Mouse (Mus musculus): ENCODE measurements around the gene Tex37. TPM values are rescaled to one million over a fixed set of nuclear protein-coding genes. Genes with fewer than 3 reads are reported as not detected.

The Tex37 gene
- polyA plus RNA-seq, 1 experiment from 2014 or later: not detected

DNA sequence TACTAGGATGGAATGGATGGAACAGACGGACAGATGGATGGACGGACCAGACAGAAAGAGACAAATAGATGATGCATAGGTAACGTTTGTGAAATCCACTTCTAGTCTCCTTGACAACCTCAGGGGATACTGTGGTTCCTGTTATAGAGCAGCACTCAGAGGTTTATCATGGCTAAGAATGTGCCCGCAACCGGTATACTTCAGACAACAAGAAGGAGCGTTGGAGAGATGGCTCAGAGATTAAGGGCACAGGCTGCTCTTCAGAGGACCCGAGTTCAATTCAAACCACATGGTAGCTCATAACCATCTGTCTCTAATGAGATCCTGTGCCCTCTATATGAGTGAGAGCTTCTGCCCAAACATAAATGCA is 6.3 kb downstream of the Tex37 start:
- no peak overlapping the region for H3K27ac ChIP-seq (replicated peaks in 1 of 2; ENCODE audit: control insufficient read depth in 1 of 2, insufficient read depth in 1 of 2, low read depth in 2 of 2, low read length in 2 of 2)
- H3K4me1 ChIP-seq (ENCODE audit: control insufficient read depth in 2 of 2, insufficient read depth in 2 of 2, low read length in 2 of 2): peaks cover 2 to 11% of the 10 kb centered on the region in 2 experiments; a peak in 2 of 4 replicates
- no peaks in the 10 kb centered on the region for H3K9me3 ChIP-seq (ENCODE audit: control insufficient read depth, low read length)
- H3K36me3 ChIP-seq (ENCODE audit: control insufficient read depth, insufficient read depth, low read length): no peaks in the 10 kb centered on the region
- H3K4me3 ChIP-seq (ENCODE audit: control insufficient read depth in 1 of 2, insufficient read depth in 1 of 2, low read depth in 1 of 2, low read length in 2 of 2): no peak overlapping the region
- H3K4me2 ChIP-seq (ENCODE audit: low read length): peak overlapping the region; percentile 62
- no peak overlapping the region for H3K9ac ChIP-seq (ENCODE audit: low read length)
- no peak for ATAC-seq (ENCODE audit: insufficient number of reproducible peaks, insufficient read depth, low FRiP score, low read depth)
- H3K27me3 ChIP-seq (ENCODE audit: control insufficient read depth, insufficient read depth, low read length): peaks cover 15% of the 10 kb centered on the region; the same call in 1 of the 2 replicates
- 58% methylated on average over 7 of the region's 7 CpGs for WGBS

- H3K4me2 ChIP-seq (ENCODE audit: low read length): peak overlapping the region; percentile 62
- ATAC-seq (ENCODE audit: insufficient number of reproducible peaks, insufficient read depth, low FRiP score, low read depth): no peak
- H3K27me3 ChIP-seq (ENCODE audit: control insufficient read depth, insufficient read depth, low read length): peaks cover 15% of the 10 kb centered on the region; the same call in 1 of the 2 replicates
- 9% methylated on average over 20 of the region's 20 CpGs for WGBS
- peak overlapping the region in 1 of 2 experiments; percentile 20; a peak in 2 of 4 replicates for H3K4me3 ChIP-seq (ENCODE audit: control insufficient read depth in 1 of 2, insufficient read depth in 1 of 2, low read depth in 1 of 2, low read length in 2 of 2)
- no peaks in the 10 kb centered on the region for H3K9me3 ChIP-seq (ENCODE audit: control insufficient read depth, low read length)
- no peak overlapping the region for H3K9ac ChIP-seq (ENCODE audit: low read length)
- H3K27ac ChIP-seq (replicated peaks in 1 of 2; ENCODE audit: control insufficient read depth in 1 of 2, insufficient read depth in 1 of 2, low read depth in 2 of 2, low read length in 2 of 2): no peak overlapping the region
- peaks cover 2 to 11% of the 10 kb centered on the region in 2 experiments; a peak in 2 of 4 replicates for H3K4me1 ChIP-seq (ENCODE audit: control insufficient read depth in 2 of 2, insufficient read depth in 2 of 2, low read length in 2 of 2)
- H3K36me3 ChIP-seq (ENCODE audit: control insufficient read depth, insufficient read depth, low read length): peaks cover 4% of the 10 kb centered on the region; the same call in 1 of the 2 replicates
These were observed 6.9 kb downstream of the Tex37 start for GRCm38 (mm10) chr6:70911668-70912395.

DNA sequence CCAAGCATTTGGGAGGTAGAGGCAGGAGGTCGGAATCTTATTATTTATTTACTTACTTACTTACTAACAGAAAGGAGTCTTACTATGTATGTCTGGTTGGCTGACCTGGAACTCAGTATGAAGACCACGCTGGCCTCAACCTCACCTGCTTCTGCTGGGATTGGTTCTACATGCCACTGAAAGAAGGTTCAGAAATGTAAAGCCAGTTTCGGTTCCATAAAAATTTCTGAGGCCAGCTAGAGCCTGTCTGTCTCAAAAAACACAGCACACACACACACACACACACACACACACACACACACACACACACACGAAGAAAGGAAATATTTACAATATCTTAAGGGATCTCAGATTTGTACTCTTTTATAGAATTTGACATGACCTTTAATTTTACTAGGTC is 8.4 kb downstream of the Tex37 start:
- no peak for ATAC-seq (ENCODE audit: insufficient number of reproducible peaks, insufficient read depth, low FRiP score, low read depth)
- no peak overlapping the region for H3K4me2 ChIP-seq (ENCODE audit: low read length)
- no peaks in the 10 kb centered on the region for H3K9me3 ChIP-seq (ENCODE audit: control insufficient read depth, low read length)
- 62% methylated on average over 4 of the region's 4 CpGs for WGBS
- H3K4me3 ChIP-seq (ENCODE audit: control insufficient read depth in 1 of 2, insufficient read depth in 1 of 2, low read depth in 1 of 2, low read length in 2 of 2): no peak overlapping the region
- H3K9ac ChIP-seq (ENCODE audit: low read length): no peak overlapping the region
- H3K4me1 ChIP-seq (ENCODE audit: control insufficient read depth in 2 of 2, insufficient read depth in 2 of 2, low read length in 2 of 2): peaks cover 2 to 11% of the 10 kb centered on the region in 2 experiments; a peak in 2 of 4 replicates
- no peak overlapping the region for H3K27ac ChIP-seq (replicated peaks in 1 of 2; ENCODE audit: control insufficient read depth in 1 of 2, insufficient read depth in 1 of 2, low read depth in 2 of 2, low read length in 2 of 2)
- peaks cover 18% of the 10 kb centered on the region for H3K36me3 ChIP-seq (ENCODE audit: control insufficient read depth, insufficient read depth, low read length)
- H3K27me3 ChIP-seq (ENCODE audit: control insufficient read depth, insufficient read depth, low read length): peaks cover 15% of the 10 kb centered on the region; the same call in 1 of the 2 replicates

GRCm38 (mm10) chr6:70909572-70909971 is 9.2 kb downstream of the Tex37 start:
- 83% methylated on average over 7 of the region's 7 CpGs for WGBS
- H3K9me3 ChIP-seq (ENCODE audit: control insufficient read depth, low read length): no peaks in the 10 kb centered on the region
- H3K27me3 ChIP-seq (ENCODE audit: control insufficient read depth, insufficient read depth, low read length): peaks cover 15% of the 10 kb centered on the region; the same call in 1 of the 2 replicates
- H3K4me3 ChIP-seq (ENCODE audit: control insufficient read depth in 1 of 2, insufficient read depth in 1 of 2, low read depth in 1 of 2, low read length in 2 of 2): no peak overlapping the region
- peaks cover 2 to 11% of the 10 kb centered on the region in 2 experiments; a peak in 2 of 4 replicates for H3K4me1 ChIP-seq (ENCODE audit: control insufficient read depth in 2 of 2, insufficient read depth in 2 of 2, low read length in 2 of 2)
- peaks cover 22% of the 10 kb centered on the region for H3K36me3 ChIP-seq (ENCODE audit: control insufficient read depth, insufficient read depth, low read length)
- ATAC-seq (ENCODE audit: insufficient number of reproducible peaks, insufficient read depth, low FRiP score, low read depth): no peak
- H3K4me2 ChIP-seq (ENCODE audit: low read length): no peak overlapping the region
- no peak overlapping the region for H3K27ac ChIP-seq (replicated peaks in 1 of 2; ENCODE audit: control insufficient read depth in 1 of 2, insufficient read depth in 1 of 2, low read depth in 2 of 2, low read length in 2 of 2)
- no peak overlapping the region for H3K9ac ChIP-seq (ENCODE audit: low read length)

GRCm38 (mm10) chr6:70903689-70904088 is 15.0 kb downstream of the Tex37 start:
- no peak overlapping the region for H3K4me2 ChIP-seq (ENCODE audit: low read length)
- no peak overlapping the region for H3K9ac ChIP-seq (ENCODE audit: low read length)
- no peak overlapping the region for H3K27ac ChIP-seq (replicated peaks in 1 of 2; ENCODE audit: control insufficient read depth in 1 of 2, insufficient read depth in 1 of 2, low read depth in 2 of 2, low read length in 2 of 2)
- ATAC-seq (ENCODE audit: insufficient number of reproducible peaks, insufficient read depth, low FRiP score, low read depth): no peak
- peaks cover 65% of the 10 kb centered on the region for H3K36me3 ChIP-seq (ENCODE audit: control insufficient read depth, insufficient read depth, low read length)
- no peaks in the 10 kb centered on the region for H3K9me3 ChIP-seq (ENCODE audit: control insufficient read depth, low read length)
- no peaks in the 10 kb centered on the region for H3K27me3 ChIP-seq (ENCODE audit: control insufficient read depth, insufficient read depth, low read length)
- H3K4me1 ChIP-seq (ENCODE audit: control insufficient read depth in 2 of 2, insufficient read depth in 2 of 2, low read length in 2 of 2): no peaks in the 10 kb centered on the region
- H3K4me3 ChIP-seq (ENCODE audit: control insufficient read depth in 1 of 2, insufficient read depth in 1 of 2, low read depth in 1 of 2, low read length in 2 of 2): no peak overlapping the region
- 73% methylated on average over 5 of the region's 5 CpGs for WGBS

GRCm38 (mm10) chr6:70899594-70900003 is 19.1 kb downstream of the Tex37 start:
- Histone ChIP-seq H3K9me3 (ENCODE audit: control insufficient read depth, low read length) (no peaks in the 10 kb centered on the region), H3K9ac (ENCODE audit: low read length) (no peak overlapping the region), H3K4me2 (ENCODE audit: low read length) (no peak overlapping the region), H3K27me3 (ENCODE audit: control insufficient read depth, insufficient read depth, low read length) (no peaks in the 10 kb centered on the region), H3K4me3 (ENCODE audit: control insufficient read depth in 1 of 2, insufficient read depth in 1 of 2, low read depth in 1 of 2, low read length in 2 of 2) (no peak overlapping the region), H3K27ac (replicated peaks in 1 of 2; ENCODE audit: control insufficient read depth in 1 of 2, insufficient read depth in 1 of 2, low read depth in 2 of 2, low read length in 2 of 2) (no peak overlapping the region), H3K4me1 (ENCODE audit: control insufficient read depth in 2 of 2, insufficient read depth in 2 of 2, low read length in 2 of 2) (no peaks in the 10 kb centered on the region), H3K36me3 (ENCODE audit: control insufficient read depth, insufficient read depth, low read length) (peaks cover 81% of the 10 kb centered on the region)
- WGBS: 52% methylated on average over 8 of the region's 8 CpGs
- no peak for ATAC-seq (ENCODE audit: insufficient number of reproducible peaks, insufficient read depth, low FRiP score, low read depth)

- peaks cover 84% of the 10 kb centered on the region for H3K36me3 ChIP-seq (ENCODE audit: control insufficient read depth, insufficient read depth, low read length)
- no peak overlapping the region for H3K9ac ChIP-seq (ENCODE audit: low read length)
- 72% methylated on average over 6 of the region's 6 CpGs for WGBS
- no peak overlapping the region for H3K4me3 ChIP-seq (ENCODE audit: control insufficient read depth in 1 of 2, insufficient read depth in 1 of 2, low read depth in 1 of 2, low read length in 2 of 2)
- no peaks in the 10 kb centered on the region for H3K4me1 ChIP-seq (ENCODE audit: control insufficient read depth in 2 of 2, insufficient read depth in 2 of 2, low read length in 2 of 2)
- ATAC-seq (ENCODE audit: insufficient number of reproducible peaks, insufficient read depth, low FRiP score, low read depth): no peak
- no peak overlapping the region for H3K27ac ChIP-seq (replicated peaks in 1 of 2; ENCODE audit: control insufficient read depth in 1 of 2, insufficient read depth in 1 of 2, low read depth in 2 of 2, low read length in 2 of 2)
- H3K27me3 ChIP-seq (ENCODE audit: control insufficient read depth, insufficient read depth, low read length): no peaks in the 10 kb centered on the region
- H3K4me2 ChIP-seq (ENCODE audit: low read length): no peak overlapping the region
- no peaks in the 10 kb centered on the region for H3K9me3 ChIP-seq (ENCODE audit: control insufficient read depth, low read length)
These were observed 20.6 kb downstream of the Tex37 start for GRCm38 (mm10) chr6:70898166-70898565.
